Mouse (Mus musculus) spleen, postnatal 14 days (tissue): Measurements from ENCODE around the gene Slc1a3.
"Not testable (repeated sequence)": the region's sequence is repeated elsewhere in the genome, so short reads cannot be mapped to it uniquely, and the experiment has no call there.

Source experiments
- DNase-seq, 2 experiments: peaks; one replicate each; pipeline ENCODE4 v3.0.0; 2021 to 2022; ENCODE audit warnings: low spot score in 2 of 2

The Slc1a3 gene

DNA sequence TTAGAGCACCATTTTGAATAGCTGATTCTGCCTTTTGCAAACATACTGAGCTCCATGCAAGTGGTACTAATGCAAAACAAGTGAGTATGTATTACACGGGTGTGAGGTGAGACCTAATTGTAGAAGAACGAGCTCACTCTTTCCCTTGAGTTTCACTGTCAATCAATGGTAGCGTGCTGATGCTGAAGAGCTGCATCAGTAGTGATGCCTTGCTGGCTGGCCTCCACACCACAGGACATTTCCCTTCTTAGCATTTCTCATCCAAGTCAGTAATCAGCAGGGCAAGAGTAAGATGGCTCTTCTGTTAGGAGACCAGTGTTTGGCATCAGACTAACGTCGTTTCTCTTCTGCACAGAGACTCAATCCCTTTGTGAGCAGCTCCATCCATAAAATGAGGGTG, 4.0 kb downstream of the Slc1a3 start:
- no peak for DNase-seq

- no peak for DNase-seq
Measured at GRCm38 (mm10) chr15:8706178-8706577, 4.4 kb downstream of the Slc1a3 start.

- not testable (repeated sequence) for DNase-seq
Measured at GRCm38 (mm10) chr15:8705560-8705959, 5.0 kb downstream of the Slc1a3 start.

DNA sequence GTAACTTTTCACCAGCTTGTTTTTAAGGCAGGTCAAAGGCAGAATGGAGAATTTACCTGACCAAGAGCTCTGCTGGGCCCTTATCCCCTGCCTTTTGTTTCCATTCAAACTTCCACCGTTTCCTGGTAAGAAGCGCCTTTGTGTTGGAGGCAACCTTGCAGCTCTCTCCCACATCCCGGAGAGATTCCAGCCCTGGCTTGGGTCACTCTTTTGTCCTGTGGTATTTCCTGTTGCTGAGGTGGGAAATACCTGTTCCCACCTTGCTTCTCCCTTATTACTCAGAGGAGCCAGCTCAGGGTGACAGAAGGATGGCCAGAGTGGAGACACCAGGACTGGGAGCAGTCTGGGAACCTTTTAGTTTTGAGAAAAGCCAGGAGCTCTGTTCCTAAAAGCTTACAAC, 12.6 kb downstream of the Slc1a3 start:
- DNase-seq, result no peak

GRCm38 (mm10) chr15:8697500-8697899, 13.1 kb downstream of the Slc1a3 start:
- no peak for DNase-seq

- not testable (repeated sequence) for DNase-seq
Measured at GRCm38 (mm10) chr15:8690141-8690540, 20.4 kb downstream of the Slc1a3 start.

DNA sequence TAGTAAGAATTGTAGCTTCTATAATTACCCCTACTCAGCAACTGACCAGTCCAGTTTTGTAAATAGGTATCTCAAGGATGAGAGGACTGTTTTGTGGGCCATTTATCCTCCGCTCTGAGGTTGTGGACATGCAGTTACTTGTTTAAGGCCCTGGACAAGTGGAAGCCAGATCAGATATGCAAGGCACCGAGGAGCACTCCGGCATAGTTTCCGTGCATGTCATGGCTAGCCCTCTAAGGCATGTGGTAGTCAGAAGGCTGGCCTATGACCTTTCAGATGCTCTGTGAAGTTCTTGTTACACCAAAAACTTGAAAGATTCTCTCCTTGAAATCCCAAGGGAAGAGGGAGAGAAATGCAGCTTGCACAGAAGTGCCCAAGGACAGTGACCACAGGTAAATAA, 23.7 kb downstream of the Slc1a3 start:
- no peak for DNase-seq

DNA sequence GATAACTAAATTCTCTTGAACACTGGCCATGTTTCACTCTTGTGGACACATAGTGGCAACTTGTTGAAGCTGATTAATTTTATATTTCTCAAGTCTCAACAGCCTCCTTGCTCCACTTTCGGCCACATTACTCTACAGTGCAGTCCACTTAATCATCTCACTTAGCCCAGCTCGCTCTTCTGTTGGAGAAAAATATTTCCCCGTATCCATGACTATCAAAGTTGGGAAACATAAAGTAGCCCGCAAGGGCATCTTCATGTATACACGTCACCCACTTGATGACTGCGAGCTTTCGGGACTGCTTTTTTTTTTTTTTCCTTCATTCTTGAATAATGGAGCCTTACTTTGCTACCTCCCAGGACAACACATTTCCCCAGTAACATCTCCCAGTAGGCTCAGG, 25.1 kb downstream of the Slc1a3 start:
- DNase-seq, result no peak

- DNase-seq, result no peak
Measured at GRCm38 (mm10) chr15:8684263-8684662, 26.3 kb downstream of the Slc1a3 start.

DNA sequence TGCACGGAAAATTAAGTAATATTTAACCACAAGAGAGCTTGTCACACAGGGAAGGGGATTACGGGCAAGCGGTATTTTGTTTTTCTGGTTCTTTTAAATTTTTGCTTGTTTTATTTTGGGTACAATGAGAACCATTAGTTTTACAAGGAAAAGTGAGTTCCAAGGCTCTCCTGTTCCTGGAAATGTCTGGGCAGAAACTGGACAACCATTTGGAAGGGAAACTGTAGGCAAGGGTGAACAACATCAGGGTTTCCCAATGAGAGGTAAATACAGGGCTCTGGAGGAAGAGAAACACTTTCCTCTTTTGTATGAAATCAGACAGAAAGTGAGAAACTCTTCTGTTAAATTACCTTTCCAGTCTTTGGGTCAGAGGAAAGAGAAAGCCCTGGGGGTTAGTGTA, 27.7 kb downstream of the Slc1a3 start:
- no peak for DNase-seq

DNA sequence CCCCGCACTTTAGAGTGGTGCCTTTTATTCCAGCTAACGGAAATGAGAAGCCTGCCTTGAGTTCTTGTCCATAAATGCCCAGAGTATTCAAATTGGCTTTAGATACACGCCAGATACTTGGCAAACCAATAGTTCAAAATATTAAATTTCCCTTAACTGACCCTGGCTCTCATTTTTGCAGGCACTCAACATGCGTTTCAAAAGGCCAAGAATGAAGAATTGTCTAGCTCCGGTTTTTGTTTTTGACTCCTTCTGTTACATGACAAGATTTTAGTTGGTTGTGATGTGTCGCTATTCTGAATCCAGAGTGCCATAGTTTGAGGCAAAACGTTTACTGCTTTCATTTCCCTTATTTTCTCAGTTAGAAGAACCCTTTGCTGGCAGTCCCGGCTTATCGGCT, 28.1 kb downstream of the Slc1a3 start:
- DNase-seq, result no peak

DNA sequence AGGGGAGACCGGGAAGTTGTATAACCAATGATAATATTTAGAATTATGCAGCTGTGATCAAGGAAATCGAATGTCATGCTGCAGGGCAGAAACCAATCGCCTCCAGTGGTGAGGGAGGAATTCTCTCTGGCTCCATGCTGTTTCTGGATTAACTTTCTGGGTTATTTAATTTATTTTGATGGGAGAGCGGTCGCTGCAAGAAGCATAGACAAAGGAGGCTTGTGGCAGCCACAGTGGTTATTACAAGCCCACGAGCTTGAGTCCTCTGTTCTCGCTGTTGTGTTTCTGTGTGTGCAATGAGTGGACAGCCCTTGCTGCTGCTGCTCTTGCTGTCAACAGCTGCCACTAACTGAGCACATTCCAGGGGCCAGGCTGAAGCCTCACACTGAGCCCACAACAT, 28.6 kb downstream of the Slc1a3 start:
- DNase-seq, result no peak

DNA sequence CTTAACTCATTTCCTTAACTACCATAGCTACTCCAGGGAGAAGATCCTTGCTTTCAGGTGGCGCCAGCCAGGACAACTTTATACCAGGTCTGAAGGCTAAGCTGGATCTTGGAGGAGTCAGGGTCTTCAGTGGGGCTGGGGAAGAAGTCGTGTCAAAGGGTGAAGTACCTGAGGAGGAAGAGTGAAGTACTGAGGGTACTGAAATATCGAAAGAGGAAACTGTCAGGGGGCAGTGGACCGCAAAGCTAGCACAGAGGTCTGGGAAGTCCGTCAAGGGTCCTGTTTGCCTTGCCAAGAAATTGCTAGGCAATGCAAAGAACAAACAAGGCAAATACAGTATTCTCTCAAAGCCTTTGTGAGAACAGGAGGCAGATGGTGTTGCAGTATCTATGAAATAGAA, 29.6 kb downstream of the Slc1a3 start:
- DNase-seq, result no peak

DNA sequence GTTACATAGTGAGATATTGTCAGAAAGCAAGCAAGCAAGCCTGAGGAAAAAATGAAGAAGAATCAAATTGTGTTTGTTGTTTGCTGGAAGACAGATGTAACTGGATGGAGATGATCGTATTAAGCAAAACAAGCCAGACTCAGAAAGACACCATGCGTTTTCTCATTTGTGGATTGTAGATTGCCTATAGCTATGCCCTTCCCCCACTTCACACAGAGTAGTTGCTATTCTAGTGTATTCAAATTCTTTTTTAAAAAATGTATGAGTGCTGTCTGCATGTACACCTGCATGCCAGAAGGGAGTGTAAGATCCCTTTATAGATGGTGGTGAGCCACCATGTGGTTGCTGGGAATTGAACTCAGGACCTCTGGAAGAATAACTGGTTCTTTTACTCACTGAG, 33.6 kb downstream of the Slc1a3 start:
- DNase-seq, result no peak

- DNase-seq, result no peak
Measured at GRCm38 (mm10) chr15:8676211-8676691, 34.3 kb downstream of the Slc1a3 start.

- no peak for DNase-seq
Measured at GRCm38 (mm10) chr15:8675616-8676015, 34.9 kb downstream of the Slc1a3 start.

DNA sequence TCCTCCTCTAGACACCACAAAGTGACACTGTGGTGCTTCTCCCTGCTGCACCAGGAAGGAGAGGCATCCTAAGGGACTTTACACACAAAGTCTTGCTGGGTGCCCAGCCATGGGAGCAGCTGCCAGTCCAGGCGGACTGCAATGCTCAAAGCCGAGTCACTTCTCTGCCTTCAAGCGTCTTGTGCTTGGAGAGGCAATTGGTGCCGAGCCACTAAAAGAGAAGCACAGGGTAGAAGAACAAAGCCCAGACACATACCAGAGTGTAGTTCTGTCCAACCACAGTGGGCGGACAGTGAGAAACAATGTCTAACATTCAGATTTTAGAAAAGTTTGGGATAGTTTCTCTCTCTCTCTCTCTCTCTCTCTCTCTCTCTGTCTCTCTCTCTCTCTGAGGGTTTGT, 38.0 kb downstream of the Slc1a3 start:
- no peak for DNase-seq

- DNase-seq, result no peak
Measured at GRCm38 (mm10) chr15:8667849-8668522, 42.6 kb downstream of the Slc1a3 start.

- no peak for DNase-seq
Measured at GRCm38 (mm10) chr15:8665675-8666350, 44.8 kb downstream of the Slc1a3 start.

- no peak for DNase-seq
Measured at GRCm38 (mm10) chr15:8663348-8664099, 47.0 kb downstream of the Slc1a3 start.

- DNase-seq, result no peak
Measured at GRCm38 (mm10) chr15:8661856-8662255, 48.7 kb downstream of the Slc1a3 start.

GRCm38 (mm10) chr15:8659977-8660376, 50.6 kb downstream of the Slc1a3 start:
- DNase-seq, result no peak

GRCm38 (mm10) chr15:8659483-8659971, 51.0 kb downstream of the Slc1a3 start:
- no peak for DNase-seq
